Mouse (Mus musculus) T-helper 2 cell (primary cell): ENCODE data around the gene Zfand3.

Experiments
- in situ Hi-C: fragments of 300-600 bp; cut with MboI, MseI; formaldehyde crosslinking; loops from one replicate; pipeline ENCODE4 v1.15.1; 2025; ENCODE audit warnings: high pct_unique_total_duplicates

Zfand3 gene

DNA sequence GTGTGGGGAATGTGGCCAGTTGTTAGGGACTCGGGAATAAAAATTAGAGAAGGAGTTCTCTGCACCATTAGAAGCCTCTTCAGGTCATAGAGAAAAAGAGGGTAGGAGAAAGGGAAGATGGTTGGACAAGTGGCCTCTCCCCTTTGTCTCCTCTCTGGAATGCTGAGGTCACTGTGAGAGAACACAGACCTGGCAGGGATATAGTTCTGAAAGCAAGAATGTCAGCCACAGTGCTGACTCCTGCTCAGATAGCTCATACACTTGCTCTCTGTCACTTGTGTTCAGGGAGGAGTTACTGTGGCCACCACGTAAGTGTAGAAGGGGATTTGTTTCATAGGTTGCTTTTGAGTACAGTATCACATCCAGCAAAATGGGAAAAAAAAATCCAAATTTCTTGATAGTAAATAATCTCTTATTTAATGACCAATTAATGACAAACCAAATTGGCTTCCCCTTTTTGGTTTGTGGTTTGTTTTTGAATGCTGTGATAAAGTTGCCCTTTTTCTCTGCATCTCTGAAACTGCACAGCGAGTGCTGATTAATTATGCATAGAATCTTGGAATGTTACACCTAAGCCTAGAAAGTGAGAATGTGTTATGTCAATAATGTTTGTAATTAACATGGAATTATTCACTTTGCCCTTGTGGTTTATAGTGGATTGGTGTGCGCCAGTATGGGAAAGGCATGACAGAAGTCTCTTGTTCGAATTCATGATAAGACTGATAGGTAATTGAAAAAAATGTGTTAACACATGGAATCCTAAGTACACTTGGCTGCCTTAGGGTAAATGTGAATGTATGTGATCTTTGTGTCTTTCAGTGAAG is 47.2 kb downstream of the Zfand3 start:
- in situ Hi-C loops: no loop called here

GRCm38 (mm10) chr17:30052347-30052742 is 47.8 kb downstream of the Zfand3 start:
- in situ Hi-C loops: no loop called here

GRCm38 (mm10) chr17:30053463-30053862 is 48.9 kb downstream of the Zfand3 start:
- in situ Hi-C loops: no loop called here

DNA sequence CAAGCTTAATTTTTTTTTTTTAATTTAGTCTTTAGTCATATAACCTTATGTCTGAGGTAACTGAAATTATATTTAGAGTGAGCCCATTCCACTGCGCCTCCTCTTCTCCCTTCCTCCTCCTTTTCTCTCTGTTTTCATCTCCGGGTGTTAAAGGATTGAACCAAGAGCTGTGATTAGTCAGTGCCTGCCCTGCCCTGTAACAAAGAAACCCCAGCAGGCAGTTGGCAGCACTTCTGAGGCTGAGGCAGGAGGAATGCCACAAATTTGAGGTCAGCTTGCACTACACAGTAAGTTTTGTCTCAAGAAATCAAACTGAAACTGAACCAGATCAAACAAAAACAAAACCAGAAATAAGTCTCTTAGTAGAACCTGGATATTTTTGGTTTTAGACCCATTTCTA is 49.3 kb downstream of the Zfand3 start:
- in situ Hi-C loops: no loop called here

- in situ Hi-C loops: no loop called here
Observed at GRCm38 (mm10) chr17:30056226-30056625, 51.7 kb downstream of the Zfand3 start.

GRCm38 (mm10) chr17:30058594-30058993 is 54.1 kb downstream of the Zfand3 start:
- in situ Hi-C loops: no loop called here

DNA sequence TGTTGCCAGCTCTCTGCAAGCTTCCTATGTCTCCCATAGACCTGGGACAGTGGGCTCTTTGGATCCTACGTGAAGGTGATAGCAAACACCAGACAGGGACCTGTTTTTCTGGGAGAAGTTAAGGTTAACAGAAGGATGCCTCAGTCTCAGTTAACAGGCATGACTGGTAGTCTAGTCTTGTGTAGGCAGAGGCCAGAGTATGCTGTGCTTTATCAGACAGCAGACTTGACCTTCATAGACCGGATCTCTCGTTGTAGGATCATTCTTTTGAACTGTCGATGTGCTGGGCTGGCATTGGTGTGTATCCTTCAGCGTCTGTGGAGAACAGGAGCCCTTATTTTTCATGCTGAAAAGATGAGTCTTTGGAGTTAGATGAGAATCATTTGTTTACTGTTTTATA is 54.5 kb downstream of the Zfand3 start:
- in situ Hi-C loops: no loop called here

DNA sequence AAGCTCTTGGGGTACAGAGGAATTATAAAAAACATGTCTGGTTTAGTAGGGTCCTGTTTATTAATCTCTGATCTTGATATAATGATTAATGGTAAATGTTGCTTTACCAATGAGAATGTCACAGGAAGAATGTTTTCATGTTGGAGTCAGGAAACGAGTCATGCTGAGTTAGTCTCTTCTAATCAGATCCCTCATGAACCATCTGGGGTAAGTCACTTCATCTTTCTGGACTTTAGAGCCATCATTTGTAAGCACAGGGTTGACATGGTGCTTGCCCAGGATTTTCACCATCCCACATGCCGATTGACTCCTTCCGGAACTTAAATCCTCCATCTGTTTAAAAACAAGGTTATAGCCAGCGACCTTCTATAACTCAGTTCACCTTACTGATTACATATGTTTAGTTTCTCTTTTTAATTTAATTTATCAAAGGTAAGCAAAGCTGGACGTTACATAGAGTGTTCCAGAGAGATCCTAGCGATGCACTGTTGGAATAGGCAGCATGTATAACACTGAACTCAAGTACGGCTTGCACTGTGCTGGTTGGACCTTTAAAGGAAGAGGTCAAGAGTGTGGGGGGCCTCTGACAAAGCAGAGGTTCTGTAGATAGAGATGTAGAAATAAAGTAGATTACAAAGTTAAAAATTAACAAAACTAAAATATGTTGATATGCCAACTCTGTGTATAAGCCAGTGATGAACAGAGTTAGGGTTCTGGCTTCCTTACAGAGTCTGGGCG is 56.7 kb downstream of the Zfand3 start:
- in situ Hi-C loops: no loop called here

DNA sequence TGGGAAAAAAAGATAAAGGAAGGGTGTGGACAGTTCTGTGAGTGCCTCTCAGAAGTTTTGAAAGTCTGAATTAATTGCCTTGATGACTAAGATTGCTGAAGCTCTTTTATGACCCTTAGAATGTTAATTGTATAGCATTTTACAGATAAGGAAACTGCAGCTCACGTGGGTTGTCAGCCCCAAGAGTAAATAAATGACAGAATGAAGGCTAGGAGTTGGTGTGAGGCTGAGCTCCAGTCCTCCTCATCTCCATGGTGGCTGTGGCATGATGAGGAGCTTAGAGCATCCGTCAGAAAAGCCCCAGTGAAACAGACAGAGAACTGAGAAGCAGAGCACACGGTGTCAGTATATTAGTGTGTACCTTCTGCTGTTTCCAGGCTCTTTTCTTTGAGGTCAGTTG is 59.3 kb downstream of the Zfand3 start:
- in situ Hi-C loops: no loop called here

DNA sequence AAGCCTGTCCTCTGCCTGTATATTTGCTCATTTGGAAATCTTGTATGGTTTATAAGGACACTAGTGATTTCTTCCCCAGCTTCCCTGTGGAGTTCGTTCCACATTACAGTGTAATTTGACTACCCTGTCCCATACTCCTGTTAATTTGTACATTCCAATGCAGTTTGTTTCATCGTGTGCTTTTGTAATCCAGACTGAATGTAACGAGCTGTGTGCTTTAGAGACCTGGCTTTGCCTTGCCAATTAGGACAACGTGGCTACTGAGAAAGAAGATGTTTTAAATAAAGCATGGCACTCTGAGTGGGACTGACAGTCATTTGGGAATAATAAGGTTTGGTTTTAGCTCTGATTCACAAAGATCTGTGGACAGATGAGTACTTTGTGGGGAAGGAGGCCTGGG is 60.2 kb downstream of the Zfand3 start:
- in situ Hi-C loops: no loop called here

DNA sequence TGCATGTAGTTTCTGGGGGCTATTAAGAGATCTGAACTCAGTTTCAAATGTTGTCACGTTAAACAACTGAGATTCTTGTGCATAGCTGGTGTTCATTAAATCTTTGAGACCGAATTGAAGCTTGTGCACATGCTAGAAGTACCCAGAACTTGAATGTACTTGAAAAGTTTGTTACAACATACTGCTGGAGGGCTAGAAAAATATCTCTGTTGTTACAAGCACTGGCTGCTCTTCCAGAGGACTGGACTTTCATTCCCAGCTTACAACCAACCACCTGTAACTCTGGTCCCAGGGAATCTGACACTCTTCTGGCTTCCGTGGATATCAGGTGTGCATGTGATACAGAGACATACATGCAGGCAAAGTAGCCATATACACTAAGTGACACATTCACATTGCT is 65.2 kb downstream of the Zfand3 start:
- in situ Hi-C loops: no loop called here

GRCm38 (mm10) chr17:30070631-30071030 is 66.1 kb downstream of the Zfand3 start:
- in situ Hi-C loops: no loop called here

- in situ Hi-C loops: no loop called here
Observed at GRCm38 (mm10) chr17:30072613-30073012, 68.1 kb downstream of the Zfand3 start.

GRCm38 (mm10) chr17:30075896-30076295 is 71.4 kb downstream of the Zfand3 start:
- in situ Hi-C loops: no loop called here

- in situ Hi-C loops: no loop called here
Observed at GRCm38 (mm10) chr17:30084007-30084406, 79.5 kb downstream of the Zfand3 start.

- in situ Hi-C loops: no loop called here
Observed at GRCm38 (mm10) chr17:30086695-30087094, 82.2 kb downstream of the Zfand3 start.

- in situ Hi-C loops: no loop called here
Observed at GRCm38 (mm10) chr17:30088431-30088830, 83.9 kb downstream of the Zfand3 start.

GRCm38 (mm10) chr17:30090416-30090815 is 85.9 kb downstream of the Zfand3 start:
- in situ Hi-C loops: no loop called here

GRCm38 (mm10) chr17:30093148-30093749 is 88.7 kb downstream of the Zfand3 start:
- in situ Hi-C loops: no loop called here

DNA sequence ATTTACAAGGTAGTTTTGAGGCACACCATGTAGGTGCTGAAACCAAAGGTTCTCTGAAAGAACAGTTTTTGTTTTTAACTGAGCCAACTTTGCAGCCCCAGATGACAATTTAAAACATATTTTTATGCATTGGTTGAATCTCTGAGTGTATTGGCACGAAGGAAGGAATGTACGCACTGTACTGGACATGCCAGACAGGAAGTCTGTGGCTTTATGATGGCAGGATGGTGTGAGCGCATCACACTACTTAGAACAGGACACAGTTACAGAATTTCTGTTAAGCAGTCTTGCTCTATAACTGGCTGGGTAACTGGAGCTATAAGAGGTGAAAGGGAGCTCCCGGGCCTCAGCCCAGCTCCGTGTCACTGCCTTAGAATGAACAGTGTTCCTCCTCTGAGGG is 92.6 kb downstream of the Zfand3 start:
- in situ Hi-C loops: no loop called here

DNA sequence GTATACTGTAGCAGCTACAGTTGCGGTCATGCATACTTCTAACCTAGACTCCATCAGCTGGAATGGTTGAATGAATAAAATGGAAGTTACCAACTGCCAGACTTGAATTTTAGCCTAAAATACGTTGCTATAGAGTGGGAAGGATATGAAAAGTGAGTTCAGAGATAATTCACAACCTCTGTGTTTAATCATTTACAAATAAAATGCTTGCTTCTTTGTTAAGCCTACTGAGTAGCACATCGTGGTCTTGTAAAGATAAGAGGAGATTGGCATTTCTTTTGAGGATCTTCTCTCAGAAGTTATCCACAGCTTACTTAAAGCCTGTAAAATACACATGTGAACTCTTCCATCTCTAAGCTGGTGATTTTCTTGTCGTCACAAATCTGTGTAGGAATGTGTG is 93.1 kb downstream of the Zfand3 start:
- in situ Hi-C loops: no loop called here

GRCm38 (mm10) chr17:30099670-30100069 is 95.1 kb downstream of the Zfand3 start:
- in situ Hi-C loops: no loop called here

- in situ Hi-C loops: no loop called here
Observed at GRCm38 (mm10) chr17:30101801-30102200, 97.3 kb downstream of the Zfand3 start.
